Mouse (Mus musculus) hindbrain, embryonic 13.5 days (tissue): ENCODE data around the gene Aldh4a1. TPM values are rescaled to one million over a fixed set of nuclear protein-coding genes. Genes with fewer than 3 reads are reported as not detected.

Experiments used
- ATAC-seq: fragments of 200-750 bp; cut with Nextera tagmentation; 2 replicates; pipeline ENCODE4 v1.8.0; 2017; ENCODE audit warnings: moderate TSS enrichment; ENCODE audit not compliant: low FRiP score
- H3K27ac ChIP-seq: fragments of 300-500 bp; sonication (generic); 2 replicates; pipeline ENCODE4 v1.5.1; 2015; ENCODE audit warnings: inconsistent platforms, mild to moderate bottlenecking, moderate library complexity
- H3K27me3 ChIP-seq: fragments of 300-500 bp; sonication (generic); 2 replicates; pipeline ENCODE4 v1.6.1; 2015; ENCODE audit warnings: mild to moderate bottlenecking, inconsistent platforms
- H3K36me3 ChIP-seq: fragments of 300-500 bp; sonication (generic); 2 replicates; pipeline ENCODE4 v1.6.1; 2015; ENCODE audit warnings: mild to moderate bottlenecking, inconsistent platforms
- H3K4me1 ChIP-seq: fragments of 300-500 bp; sonication (generic); replicated peaks from 2 replicates; pipeline ENCODE4 v1.6.1; 2015; ENCODE audit warnings: inconsistent platforms
- H3K4me2 ChIP-seq: fragments of 300-500 bp; sonication (generic); 2 replicates; pipeline ENCODE4 v1.6.1; 2015; ENCODE audit warnings: inconsistent platforms, mild to moderate bottlenecking, moderate library complexity
- H3K4me3 ChIP-seq: fragments of 300-500 bp; sonication (generic); 2 replicates; pipeline ENCODE4 v1.5.1; 2015; ENCODE audit warnings: mild to moderate bottlenecking, inconsistent platforms
- H3K9ac ChIP-seq: fragments of 300-500 bp; sonication (generic); 2 replicates; pipeline ENCODE4 v1.6.1; 2015; ENCODE audit warnings: mild to moderate bottlenecking, inconsistent platforms
- H3K9me3 ChIP-seq: fragments of 300-500 bp; sonication (generic); 2 replicates; pipeline ENCODE4 v1.6.1; 2016; ENCODE audit warnings: inconsistent platforms
- WGBS: fragments of 180-500 bp; shearing (Covaris S2); methylation state at CpG from one replicate; pipeline ENCODE4 v1.1.7; 2015; 5-methylcytosine and 5-hydroxymethylcytosine counted together
- polyA plus RNA-seq: library from polyadenylated mRNA; unstranded; fragments of >200 nt; fragmentation: Nextera tagmentation; extraction: Ambion mirVana; gene quantifications from 2 replicates; pipeline ENCODE4 v1.2.1, GENCODE M21; 2015

The Aldh4a1 gene
- 21.8 and 22.2 TPM in 2 replicates for polyA plus RNA-seq

DNA sequence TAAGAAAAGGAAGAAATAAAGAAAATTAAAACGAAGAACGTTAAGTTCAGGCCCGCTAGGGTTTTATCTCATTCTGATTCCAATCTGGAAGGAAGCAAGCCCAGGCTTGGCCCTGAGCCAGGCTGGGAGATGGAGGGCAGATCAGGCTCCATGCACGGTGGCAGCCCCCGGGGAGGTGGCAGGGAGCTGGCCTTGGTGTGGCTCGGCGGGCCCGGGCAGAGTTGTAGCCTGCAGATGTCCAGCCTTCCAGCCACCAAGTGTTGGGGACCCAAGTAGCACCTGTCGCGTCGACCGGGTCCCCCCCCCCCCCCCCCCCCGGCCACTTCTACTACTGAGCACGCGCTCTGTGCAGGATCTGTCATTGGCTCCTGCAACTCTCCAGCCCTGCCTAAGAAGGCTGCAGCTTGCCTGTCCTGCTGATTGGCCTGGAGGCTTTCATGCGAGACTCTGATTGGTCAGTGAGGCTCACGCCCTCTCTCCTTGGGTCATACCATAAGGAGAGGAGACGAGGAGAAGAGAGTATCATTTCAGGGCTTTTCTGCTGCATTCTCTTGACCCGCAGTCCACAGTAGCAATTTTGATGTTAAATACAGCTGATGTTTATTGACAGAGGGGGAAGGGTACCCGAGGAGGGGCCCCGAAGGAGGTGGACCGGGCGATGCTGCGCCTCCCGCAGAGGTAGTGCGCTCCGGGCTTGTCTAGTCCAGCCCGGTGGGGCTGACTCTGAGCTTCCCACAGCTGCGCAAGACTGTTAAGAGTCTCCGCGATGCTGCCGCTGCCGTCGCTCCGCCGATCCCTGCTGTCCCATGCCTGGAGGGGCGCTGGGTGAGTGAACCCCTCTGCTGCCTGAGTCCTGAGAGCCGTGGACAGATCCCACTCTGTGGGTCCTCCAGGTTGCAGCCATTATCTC is at the start of gene Aldh4a1:
Aldh4a1 (plus strand) TSS at position 494 of the 910 bp plus-strand sequence.
- Histone ChIP-seq H3K36me3 (no peaks in the 10 kb centered on the region), H3K4me3 (peak within 1 kb of the TSS; percentile 86), H3K27ac (peak within 1 kb of the TSS; percentile 93), H3K9ac (peak within 1 kb of the TSS; percentile 87), H3K4me1 (peaks cover 28% of the 10 kb centered on the region), H3K27me3 (no peaks in the 10 kb centered on the region), H3K4me2 (peak within 1 kb of the TSS; percentile 87), H3K9me3 (no peaks in the 10 kb centered on the region)
- ATAC-seq = peak; percentile 100
- under 1% methylated on average over 32 of the region's 38 CpGs for WGBS

DNA sequence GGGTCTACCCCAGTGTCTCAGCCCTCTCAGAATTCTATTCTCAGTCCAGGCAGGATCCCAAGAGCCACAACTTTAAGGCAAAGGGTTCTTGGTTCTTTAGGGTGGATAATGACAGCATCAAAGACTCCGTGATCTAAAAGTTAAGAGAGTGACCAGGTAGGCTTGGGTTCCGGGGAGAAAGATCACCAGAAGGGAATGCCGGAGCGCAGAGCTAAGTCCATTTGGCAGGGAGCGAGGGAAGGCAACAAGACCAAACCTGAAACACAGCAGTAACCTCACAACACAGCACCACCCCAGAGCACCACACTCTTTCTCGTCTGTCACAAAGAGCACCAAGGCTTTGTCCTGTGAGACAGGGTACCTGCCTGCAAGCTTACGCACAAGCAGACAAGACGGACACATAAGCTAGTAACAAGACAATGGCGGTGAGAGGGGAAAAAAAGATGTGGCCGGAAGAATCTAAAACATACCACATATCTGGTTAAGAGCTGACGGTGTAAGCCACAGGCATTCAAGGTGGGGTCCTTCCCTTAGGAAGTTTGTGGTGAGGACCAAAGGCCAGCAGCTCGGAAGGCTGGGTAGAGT is 49.6 kb upstream of the Aldh4a1 start:
- ATAC-seq = no peak
- Histone ChIP-seq H3K4me1 (peaks cover 32% of the 10 kb centered on the region), H3K4me3 (no peak overlapping the region), H3K36me3 (no peaks in the 10 kb centered on the region), H3K27me3 (peaks cover 14% of the 10 kb centered on the region), H3K9me3 (no peaks in the 10 kb centered on the region), H3K4me2 (no peak overlapping the region), H3K9ac (0 out of 2 replicates have a peak overlapping the region, but pooled peaks have one; percentile 61), H3K27ac (no peak overlapping the region)
- WGBS = 92% methylated on average over 12 of the region's 12 CpGs

DNA sequence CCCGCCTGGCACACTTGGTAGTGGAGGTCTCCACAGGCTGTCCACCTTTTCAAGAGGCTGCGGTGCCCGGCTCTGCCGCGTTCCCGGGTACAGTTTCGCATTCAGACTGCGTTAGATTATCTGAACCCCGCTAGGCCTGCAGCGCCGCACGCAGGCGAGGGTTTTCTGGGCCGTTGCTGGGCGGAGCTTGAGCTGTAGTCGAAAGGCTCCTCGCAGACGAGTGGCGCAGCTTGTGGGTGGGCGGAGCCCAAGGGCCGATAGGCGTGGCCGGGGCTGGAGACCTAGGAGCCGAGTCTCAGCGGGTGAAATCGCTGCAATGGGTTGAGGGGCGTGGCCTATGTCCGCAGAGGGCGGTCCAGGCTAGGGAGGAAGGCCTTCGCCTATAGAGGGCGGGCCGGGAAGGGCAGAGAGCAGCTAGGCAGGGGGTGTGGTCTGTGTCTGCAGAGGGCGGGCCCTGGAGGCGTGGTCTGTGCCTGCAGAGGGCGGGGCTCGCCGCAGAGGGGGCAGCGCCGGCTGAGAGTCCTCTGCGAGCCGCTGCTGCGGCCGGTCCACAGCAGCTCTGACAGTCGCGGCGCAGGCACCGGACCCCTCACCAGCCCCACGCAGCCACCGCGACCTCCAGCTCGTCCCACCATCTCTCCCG is 48.4 kb upstream of the Aldh4a1 start:
- H3K9me3 ChIP-seq = no peaks in the 10 kb centered on the region
- H3K4me1 ChIP-seq = peaks cover 45% of the 10 kb centered on the region
- H3K4me3 ChIP-seq = peak overlapping the region; percentile 83
- H3K27me3 ChIP-seq = peaks cover 8% of the 10 kb centered on the region
- under 1% methylated on average over 43 of the region's 52 CpGs for WGBS
- peak overlapping the region; percentile 92 for H3K9ac ChIP-seq
- H3K4me2 ChIP-seq = peak overlapping the region; percentile 91
- no peaks in the 10 kb centered on the region for H3K36me3 ChIP-seq
- peak overlapping the region; percentile 90 for H3K27ac ChIP-seq
- ATAC-seq = peak; percentile 96

DNA sequence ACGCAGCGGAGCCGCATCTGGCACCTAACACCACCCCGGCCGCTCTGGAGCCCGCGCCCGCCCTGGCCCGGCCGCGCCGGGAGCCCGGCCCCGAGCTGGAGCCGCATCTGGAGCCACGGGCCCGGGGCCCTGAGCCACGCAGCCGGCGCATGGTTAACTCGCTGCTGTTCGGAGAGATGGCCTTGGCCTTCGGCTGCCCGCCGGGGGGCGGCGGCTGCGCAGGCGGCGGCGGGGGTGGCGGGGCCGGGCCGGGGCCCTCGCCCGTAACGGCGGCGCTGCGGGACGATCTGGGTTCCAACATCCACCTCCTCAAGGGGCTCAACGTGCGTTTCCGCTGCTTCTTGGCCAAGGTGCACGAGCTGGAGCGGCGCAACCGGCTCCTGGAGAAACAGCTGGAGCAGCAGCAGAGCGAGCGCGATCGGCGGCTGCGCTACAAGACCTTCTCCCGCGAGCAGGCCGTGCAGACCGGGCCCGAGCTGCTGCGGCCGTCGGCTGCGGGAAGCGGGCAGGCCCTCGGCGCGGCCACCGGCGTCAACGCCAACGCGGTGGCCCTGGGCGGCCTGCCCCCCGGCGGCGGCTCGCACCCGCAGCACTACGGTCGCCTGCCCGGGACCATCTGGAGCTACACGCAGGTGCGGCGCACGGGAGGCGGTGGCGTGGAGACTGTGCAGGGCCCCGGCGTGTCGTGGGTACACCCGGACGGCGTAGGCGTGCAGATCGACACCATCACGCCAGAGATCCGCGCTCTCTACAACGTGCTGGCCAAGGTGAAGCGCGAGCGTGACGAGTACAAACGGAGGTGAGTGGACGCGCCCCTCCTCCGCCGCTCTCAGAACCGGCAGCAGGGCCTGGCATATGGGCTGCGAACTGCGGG is 47.6 kb upstream of the Aldh4a1 start:
- under 1% methylated on average over 105 of the region's 111 CpGs for WGBS
- Histone ChIP-seq H3K36me3 (no peaks in the 10 kb centered on the region), H3K4me3 (peak overlapping the region; percentile 83), H3K4me1 (peaks cover 52% of the 10 kb centered on the region), H3K27me3 (peaks cover under 1% of the 10 kb centered on the region), H3K9me3 (no peaks in the 10 kb centered on the region), H3K4me2 (peak overlapping the region; percentile 91), H3K9ac (peak overlapping the region; percentile 92), H3K27ac (peak overlapping the region; percentile 90)
- ATAC-seq = peak; percentile 67

DNA sequence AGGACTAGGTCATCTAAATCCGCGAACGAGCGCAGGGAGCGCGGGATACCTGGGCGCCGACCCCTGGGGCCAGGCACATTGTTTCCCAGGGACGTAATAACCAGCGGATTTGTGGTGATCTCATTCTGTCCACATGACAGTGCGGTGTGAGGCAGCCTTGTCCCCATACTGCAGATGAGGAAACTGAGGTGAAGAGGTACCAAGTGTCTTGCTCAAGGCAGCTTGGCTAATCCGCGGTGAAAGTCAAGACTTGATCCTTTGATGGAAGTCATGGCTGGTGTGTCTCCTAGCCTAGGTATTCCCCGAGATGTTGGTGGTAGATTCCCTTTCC is 47.0 kb upstream of the Aldh4a1 start:
- Histone ChIP-seq H3K9me3 (no peaks in the 10 kb centered on the region), H3K27ac (peak overlapping the region; percentile 90), H3K4me3 (peak overlapping the region; percentile 83), H3K4me1 (peaks cover 58% of the 10 kb centered on the region), H3K4me2 (peak overlapping the region; percentile 91), H3K9ac (peak overlapping the region; percentile 92), H3K36me3 (no peaks in the 10 kb centered on the region), H3K27me3 (no peaks in the 10 kb centered on the region; the same call in 1 of the 2 replicates)
- 12% methylated on average over 14 of the region's 14 CpGs for WGBS
- ATAC-seq = no peak

DNA sequence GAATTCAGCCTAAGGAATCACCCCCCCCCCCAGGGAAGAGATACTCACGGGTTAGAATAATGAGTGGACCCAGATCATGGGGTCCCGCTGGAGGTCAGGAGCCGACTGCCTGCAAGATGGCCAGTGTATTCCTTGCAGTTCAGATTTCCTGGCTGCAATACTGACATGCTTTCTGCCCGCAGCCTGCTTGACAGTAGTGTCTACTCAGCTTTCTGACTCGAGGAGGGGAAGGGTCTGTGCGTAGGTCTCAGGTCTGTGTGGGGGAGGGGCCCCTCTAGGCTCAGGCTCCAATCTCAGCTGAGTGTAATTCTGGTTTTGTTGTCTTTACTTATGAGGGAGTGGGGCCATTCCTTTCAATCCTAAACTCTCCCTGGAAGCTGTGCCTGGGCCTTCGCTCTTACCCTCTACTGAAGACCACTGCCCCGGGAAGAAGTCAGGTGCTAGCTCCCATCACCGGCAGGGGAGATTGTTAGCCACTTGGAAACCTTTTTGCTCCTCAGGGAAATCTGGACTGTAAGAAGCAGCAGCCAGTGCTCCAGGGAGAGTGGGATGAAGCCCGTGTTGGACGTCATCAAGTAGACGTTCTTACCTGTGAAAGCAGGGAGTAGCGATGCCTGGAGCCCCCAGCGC is 46.3 kb upstream of the Aldh4a1 start:
- Histone ChIP-seq H3K4me1 (peaks cover 66% of the 10 kb centered on the region), H3K36me3 (no peaks in the 10 kb centered on the region), H3K4me2 (peak overlapping the region; percentile 91), H3K4me3 (peak overlapping the region; percentile 83), H3K9ac (peak overlapping the region; percentile 92), H3K27me3 (no peaks in the 10 kb centered on the region), H3K27ac (no peak overlapping the region), H3K9me3 (no peaks in the 10 kb centered on the region)
- WGBS = 44% methylated on average over 14 of the region's 14 CpGs
- ATAC-seq = no peak

DNA sequence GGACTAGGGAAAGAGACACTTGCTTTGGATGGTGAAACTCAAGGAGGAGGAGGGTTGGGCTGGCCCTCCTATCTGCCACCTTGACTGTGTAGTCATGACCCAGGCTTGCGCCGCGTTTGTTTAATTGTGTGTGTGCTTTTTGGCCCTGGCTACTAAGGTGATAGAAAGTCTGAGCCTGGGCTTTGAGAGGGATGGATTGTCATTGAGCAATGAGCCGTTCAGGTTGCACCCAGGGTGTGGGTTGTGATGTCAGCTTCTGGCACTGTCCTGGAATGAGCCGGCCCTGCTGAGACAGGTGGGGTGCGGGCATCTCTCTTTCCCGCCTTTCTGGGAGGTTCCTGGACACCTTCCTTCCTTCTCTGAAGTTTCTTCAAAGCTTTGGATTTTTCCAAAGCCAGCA is 45.7 kb upstream of the Aldh4a1 start:
- H3K9ac ChIP-seq = peak overlapping the region; percentile 92
- WGBS = 84% methylated on average over 7 of the region's 7 CpGs
- H3K4me3 ChIP-seq = peak overlapping the region; percentile 83
- no peaks in the 10 kb centered on the region for H3K9me3 ChIP-seq
- H3K27me3 ChIP-seq = no peaks in the 10 kb centered on the region
- peaks cover 72% of the 10 kb centered on the region for H3K4me1 ChIP-seq
- H3K27ac ChIP-seq = no peak overlapping the region
- H3K4me2 ChIP-seq = peak overlapping the region; percentile 91
- no peaks in the 10 kb centered on the region for H3K36me3 ChIP-seq
- no peak for ATAC-seq

DNA sequence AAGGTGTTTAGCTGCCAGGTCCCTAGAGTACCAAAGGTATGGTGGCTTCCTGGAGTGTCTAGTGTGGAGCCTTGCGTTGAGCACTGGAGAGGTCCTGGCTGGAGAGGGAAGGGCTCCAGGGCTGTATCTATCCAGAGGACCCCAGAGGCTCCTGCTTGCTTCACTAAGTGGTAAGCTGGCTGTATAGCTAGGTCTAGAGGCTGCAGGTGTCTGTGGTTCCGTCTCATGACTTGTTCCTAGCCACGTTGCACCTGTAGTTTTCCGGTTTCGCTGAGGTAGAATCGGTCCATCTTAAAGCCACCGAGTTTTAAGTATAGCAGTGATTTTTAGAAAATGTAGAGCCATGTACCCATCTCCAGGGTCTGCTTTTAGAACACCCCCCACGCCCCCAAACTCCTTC is 44.3 kb upstream of the Aldh4a1 start:
- no peak for ATAC-seq
- H3K36me3 ChIP-seq = no peaks in the 10 kb centered on the region
- no peak overlapping the region for H3K27ac ChIP-seq
- H3K9me3 ChIP-seq = no peaks in the 10 kb centered on the region
- H3K4me3 ChIP-seq = no peak overlapping the region
- H3K4me2 ChIP-seq = no peak overlapping the region
- 91% methylated on average over 8 of the region's 8 CpGs for WGBS
- H3K9ac ChIP-seq = no peak overlapping the region
- H3K27me3 ChIP-seq = no peaks in the 10 kb centered on the region
- H3K4me1 ChIP-seq = peaks cover 85% of the 10 kb centered on the region

DNA sequence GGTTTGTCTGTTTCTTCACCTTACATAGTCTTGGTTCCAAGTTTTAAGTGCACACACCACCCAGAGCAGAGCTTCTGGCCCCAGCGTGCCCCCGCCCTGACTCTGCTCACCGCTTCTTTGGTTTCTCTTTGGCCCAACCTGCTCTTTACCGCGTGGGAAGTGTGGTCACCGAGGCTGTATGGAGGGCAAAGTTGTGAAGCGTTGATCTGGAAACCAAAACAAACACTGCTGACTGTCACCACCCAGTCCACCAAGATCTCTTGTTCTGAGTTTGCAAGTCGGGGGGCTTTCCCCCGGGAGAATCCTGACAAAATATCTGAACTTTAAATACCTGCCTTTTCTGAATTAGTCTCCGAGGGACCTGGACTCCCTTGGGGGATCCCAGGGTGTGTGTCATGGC is 43.7 kb upstream of the Aldh4a1 start:
- Histone ChIP-seq H3K27ac (no peak overlapping the region), H3K9ac (no peak overlapping the region; the same call in 1 of the 2 replicates)

DNA sequence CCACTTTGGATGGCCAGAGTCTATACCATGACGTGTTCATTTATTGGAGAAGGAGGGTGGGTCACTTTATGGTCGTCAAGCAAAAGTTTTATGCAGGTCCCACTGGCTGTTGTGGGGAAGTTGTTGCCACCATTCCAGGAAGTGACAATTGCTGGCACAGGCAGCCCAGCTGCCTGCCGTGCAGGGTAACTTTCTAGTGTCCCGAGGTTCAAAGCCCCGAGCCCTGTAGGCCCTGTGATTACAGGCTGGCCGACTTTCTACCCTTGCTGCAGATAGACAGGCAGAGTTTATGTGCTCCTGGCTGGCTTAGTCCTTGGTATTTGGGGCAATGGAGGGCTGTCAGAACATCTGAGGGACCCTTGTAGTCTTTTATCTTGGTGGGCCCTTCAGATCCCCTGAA is 43.2 kb upstream of the Aldh4a1 start:
- Histone ChIP-seq H3K36me3 (no peaks in the 10 kb centered on the region), H3K4me2 (no peak overlapping the region), H3K27ac (0 out of 2 replicates have a peak overlapping the region, but pooled peaks have one; percentile 75), H3K9me3 (no peaks in the 10 kb centered on the region), H3K4me3 (no peak overlapping the region), H3K9ac (no peak overlapping the region), H3K4me1 (peaks cover 79% of the 10 kb centered on the region), H3K27me3 (no peaks in the 10 kb centered on the region)
- no peak for ATAC-seq
- WGBS = 74% methylated on average over 6 of the region's 6 CpGs

More for the DNA sequence above, 43.7 kb upstream of the Aldh4a1 start:
- no peak for ATAC-seq
- no peak overlapping the region for H3K4me3 ChIP-seq
- H3K4me2 ChIP-seq = no peak overlapping the region
- no peaks in the 10 kb centered on the region for H3K27me3 ChIP-seq
- WGBS = 62% methylated on average over 10 of the region's 10 CpGs
- H3K4me1 ChIP-seq = peaks cover 80% of the 10 kb centered on the region
- no peaks in the 10 kb centered on the region for H3K9me3 ChIP-seq
- H3K36me3 ChIP-seq = no peaks in the 10 kb centered on the region

DNA sequence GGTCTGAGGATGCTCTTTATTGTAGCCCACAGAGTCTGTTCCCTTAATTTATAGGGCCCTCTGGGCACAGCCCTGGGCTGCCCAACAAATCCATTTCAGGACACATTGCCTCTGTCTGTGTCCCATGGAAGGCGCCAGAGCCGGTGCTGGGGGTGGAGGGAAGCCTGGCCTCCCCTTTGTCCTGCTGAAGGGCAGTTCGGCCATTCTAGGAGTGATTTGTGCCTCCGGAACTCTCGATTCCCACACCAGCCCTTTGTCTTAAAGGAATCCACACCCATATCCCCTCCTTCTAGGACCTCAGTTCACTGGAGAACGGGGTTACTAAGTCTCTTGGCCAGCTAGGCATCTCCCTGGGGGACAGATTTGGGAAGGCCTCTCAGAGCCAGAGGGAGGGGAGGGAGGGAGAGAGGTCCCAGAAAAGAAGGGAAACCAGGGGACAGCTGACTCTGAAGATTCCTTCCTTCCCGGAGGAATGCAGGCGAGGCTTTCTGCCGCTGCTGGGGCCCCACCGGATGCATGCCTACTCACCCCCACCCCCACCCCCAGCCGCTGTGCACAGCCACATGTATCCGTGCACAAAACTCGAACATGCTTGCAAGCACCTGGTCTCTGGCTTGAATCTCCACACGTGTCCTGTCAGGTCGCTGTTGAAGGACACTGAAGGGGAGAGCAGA is 41.9 kb upstream of the Aldh4a1 start:
- Histone ChIP-seq H3K4me2 (peak overlapping the region; percentile 44), H3K27me3 (no peaks in the 10 kb centered on the region), H3K4me3 (peak overlapping the region; percentile 11), H3K9me3 (no peaks in the 10 kb centered on the region), H3K4me1 (peaks cover 80% of the 10 kb centered on the region), H3K27ac (peak overlapping the region; percentile 75), H3K36me3 (no peaks in the 10 kb centered on the region), H3K9ac (peak overlapping the region; percentile 72)
- ATAC-seq = no peak
- 7% methylated on average over 15 of the region's 15 CpGs for WGBS
